Mouse (Mus musculus): ENCODE data around the gene Atpaf1. TPM values are rescaled to one million over a fixed set of nuclear protein-coding genes. Genes with fewer than 3 reads are reported as not detected.

The Atpaf1 gene
- total RNA-seq, 1 experiment from 2014 or later: 42.6 TPM

DNA sequence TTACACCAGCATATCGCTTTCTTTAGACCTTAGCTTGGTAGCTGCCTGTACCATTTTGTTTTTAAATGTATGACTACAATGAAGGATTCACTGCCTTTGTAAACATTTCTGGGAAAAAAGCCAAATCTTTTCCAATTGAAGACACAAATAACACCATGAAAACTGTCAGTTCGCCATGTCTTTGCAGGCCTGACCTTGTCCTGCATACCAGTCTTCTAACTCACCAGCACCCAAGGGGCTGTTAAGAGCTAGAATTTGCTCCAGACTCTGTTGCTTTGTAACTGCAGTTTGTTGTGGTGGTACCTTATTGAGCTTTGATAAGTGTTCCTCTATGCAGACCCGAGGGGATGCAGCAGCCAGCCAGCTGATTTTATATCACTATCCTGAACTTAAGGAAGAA, 15.4 kb downstream of the Atpaf1 start:
- DNase-seq: peak; percentile 54

DNA sequence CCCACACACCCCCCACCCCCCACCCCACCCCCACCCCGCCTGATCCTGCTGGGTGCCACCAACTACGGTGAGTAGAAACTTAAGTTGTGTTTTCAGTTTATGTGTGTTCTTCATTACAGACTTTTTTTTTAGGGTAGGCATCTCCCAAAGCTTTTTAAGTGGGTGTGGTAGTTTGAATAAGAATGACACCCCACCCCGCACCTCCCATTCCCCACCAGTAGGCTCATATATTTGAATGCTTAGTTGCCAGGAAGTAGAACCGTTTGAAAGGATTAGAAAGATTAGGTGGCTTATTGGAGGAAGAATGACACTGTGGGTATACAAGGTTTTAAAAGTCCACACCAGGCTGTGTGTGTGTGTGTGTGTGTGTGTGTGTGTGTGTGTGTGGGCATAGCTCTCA, 27.7 kb downstream of the Atpaf1 start:
- DNase-seq: no peak

DNA sequence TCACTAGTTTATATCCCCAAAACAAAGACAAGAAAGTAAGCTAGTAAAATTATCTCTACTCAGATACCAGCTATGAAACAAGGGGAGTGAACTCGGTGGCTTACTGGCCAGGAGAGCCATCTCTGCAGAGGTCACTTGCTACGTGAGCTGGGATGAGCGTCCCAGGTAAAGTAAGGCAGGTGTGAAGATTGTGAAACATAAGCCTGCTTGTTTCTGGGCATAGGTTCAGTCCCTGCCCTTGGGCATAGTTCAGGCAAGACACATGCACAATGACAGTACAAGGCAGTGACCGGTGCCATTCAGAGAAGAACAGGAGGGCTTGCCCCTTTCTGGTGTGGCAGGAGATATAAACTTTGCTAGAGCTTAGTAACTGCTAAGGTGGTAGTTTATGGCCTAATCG, 31.0 kb downstream of the Atpaf1 start:
- DNase-seq: no peak

DNA sequence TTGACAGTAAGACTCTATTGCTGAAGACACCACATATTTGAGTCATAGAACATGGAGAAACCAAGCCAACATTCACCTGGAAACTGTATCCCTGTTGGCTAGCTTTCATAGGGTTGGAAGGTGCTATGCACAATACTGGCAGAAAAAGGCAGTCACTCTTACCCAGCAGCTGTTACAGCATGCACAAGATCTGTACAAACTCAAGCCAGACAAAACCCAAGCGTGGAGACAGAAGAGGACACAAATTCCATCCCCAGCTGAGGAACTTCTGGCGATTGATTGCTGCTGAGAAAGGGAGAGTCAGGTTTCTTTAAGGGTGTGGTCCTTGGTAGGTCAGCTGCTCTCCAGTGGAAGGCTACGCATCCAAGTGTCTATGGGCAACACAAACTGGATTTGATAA, 35.6 kb downstream of the Atpaf1 start:
- DNase-seq: no peak

DNA sequence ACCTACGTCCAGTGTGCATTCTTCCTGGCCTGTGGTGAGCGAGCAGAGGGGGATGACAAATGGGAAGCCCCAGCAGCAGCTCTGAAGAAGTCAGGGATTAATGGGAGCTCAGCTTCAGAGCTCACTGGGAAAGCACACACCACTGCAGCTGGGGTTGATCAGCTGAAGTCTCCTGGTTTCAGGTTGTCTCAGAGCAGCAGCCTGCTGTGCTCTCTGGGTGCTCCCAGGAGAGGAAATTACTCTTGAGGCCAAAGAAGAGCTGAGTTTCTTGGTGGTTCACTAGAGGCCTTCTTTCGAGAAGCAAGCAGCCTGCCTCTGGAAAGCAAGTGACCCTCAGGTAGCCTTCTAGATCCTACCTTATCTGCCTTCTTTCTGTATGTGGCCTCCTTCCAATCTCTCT, 36.3 kb downstream of the Atpaf1 start:
- DNase-seq: no peak

DNA sequence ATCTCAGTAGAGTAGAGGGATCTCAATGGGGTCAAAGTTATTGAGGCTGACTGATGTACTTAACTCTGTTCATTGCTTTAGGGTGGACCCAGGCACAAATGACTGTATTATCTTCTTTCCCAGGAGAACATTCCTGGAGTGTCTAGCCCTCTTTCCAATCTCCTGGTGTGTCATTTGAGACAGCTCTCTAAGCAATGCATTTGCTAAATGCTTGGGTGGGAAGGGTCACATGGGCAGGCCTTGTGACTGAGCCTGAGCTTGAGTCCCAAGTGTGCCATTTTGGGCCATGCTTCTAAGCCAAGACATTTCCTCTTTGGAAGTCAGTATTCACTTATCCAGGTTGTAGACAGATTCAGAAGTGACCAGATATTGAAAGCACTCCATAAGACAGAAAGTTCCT, 36.8 kb downstream of the Atpaf1 start:
- no peak for DNase-seq

DNA sequence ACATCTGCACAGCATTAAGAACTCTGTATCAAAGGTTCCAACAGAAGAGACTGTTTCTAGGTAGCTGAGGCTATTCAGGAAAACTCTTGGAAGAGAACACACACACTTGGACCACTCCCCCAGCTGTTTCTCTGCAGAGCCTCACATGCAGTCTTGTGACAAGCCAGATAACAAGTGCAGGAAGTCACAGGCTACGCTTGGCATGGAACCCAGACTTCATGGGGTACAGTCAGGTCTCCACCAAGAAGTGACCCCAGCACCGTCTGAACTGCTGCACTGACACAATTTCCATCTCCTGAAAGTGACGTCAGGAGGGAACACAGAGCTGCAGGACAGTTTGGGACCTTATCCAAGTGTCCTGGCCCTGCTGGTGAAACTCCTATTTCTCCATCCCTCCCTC, 37.3 kb downstream of the Atpaf1 start:
- DNase-seq: peak; percentile 36

DNA sequence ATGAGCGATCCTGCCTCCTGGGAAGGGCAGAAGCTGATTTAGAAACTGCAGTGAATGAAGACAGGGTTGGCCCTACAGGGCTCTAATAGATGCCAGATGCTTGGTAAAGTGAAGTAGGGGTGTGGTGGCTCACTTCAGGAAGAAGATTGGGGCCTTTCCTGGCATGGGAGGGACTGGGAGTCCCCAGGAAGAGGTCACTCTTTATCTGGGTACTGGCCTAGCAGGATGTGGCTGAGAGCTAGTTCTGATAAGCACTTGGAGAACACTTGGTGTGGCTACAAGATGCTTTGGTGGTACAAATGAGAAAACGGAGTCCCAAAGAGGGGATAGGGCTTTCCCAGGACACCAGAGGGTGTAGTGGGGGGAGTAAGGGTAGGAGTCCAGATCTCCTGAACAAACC, 39.6 kb downstream of the Atpaf1 start:
- DNase-seq: no peak

- no peak for DNase-seq
These were observed 40.7 kb downstream of the Atpaf1 start for GRCm38 (mm10) chr4:115825271-115825670.

DNA sequence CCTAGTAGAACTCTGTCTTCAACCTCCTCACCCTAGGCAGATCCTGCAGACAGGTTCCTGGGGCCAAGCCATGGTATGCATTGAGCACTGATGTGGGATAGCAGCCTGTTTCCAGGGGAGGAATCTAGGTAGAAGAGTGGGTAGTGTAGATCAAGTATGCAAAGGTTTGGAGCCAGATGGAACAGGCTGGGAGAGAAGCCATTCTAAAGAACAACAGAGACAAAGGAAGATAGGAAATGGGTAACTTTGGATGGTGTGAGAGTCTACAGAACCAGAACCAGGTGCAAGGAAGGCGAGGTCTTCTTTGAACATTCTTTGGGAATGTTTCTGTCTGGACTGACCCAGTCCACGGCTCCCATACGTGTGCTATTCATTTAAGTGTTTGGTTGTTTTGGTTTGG, 42.5 kb downstream of the Atpaf1 start:
- DNase-seq: no peak

- no peak for DNase-seq
These were observed 42.9 kb downstream of the Atpaf1 start for GRCm38 (mm10) chr4:115827535-115827887.

DNA sequence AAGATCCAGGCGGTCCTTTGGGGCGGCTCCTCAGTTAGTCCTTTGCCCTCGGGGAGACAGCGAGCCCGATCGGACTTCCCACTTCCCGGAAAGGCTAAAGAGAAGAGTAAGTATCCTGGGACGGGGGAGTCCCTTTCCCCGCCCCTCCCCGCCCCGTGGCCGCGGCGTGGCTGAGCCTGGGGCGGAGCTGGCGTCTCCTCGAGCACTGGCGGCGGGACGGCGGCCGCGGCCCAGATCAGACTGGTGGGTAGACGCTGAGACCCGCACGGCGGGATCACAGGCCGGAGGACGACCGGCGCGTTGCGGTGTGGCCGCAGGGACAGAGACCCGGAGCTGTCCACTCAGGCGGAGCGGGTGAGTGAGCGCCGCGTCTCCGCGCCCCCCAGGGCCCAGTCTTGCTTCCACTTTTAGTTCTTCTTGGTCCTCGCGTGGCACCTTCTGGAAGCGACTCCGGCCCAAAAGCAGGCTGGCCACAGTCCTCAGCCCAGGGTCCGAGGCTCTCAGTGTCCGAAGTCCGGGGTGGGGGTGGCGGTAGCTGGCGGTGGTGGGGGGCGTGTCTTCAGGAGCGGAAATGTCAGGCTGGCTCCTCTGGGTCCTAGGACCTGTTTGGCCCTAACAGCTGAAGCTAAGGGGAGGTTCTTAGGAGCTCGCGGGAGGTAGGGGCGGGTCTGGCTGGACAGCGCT, 43.4 kb downstream of the Atpaf1 start, which contains the start of gene Mob3c:
Gene Mob3c, plus strand, starts transcription at position 205 of the 684 bp plus-strand sequence.
- peak; percentile 91 for DNase-seq

DNA sequence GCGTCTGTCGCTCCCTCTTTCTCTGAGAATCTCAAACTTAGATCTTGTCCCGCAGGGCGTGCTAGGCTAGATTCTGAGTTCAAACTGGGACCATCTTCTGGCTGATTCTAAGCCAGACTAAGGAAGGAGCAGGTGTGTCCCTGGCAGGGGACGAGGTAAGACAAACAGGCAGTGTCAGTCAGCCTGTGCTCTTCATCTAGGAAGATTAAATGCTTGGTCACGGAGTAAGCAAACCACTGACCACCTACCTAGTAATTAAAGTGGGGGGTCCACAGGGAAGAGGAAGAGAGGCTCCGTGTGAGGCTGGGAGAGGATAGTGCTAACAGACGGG, 43.9 kb downstream of the Atpaf1 start:
- DNase-seq: no peak

GRCm38 (mm10) chr4:115830491-115830890, 45.9 kb downstream of the Atpaf1 start:
- DNase-seq: no peak

- DNase-seq: no peak
These were observed 46.6 kb downstream of the Atpaf1 start for GRCm38 (mm10) chr4:115831221-115831620.

GRCm38 (mm10) chr4:115832040-115832439, 47.4 kb downstream of the Atpaf1 start:
- DNase-seq: no peak

GRCm38 (mm10) chr4:115835576-115835975, 51.0 kb downstream of the Atpaf1 start:
- no peak for DNase-seq

GRCm38 (mm10) chr4:115838196-115838595, 53.6 kb downstream of the Atpaf1 start:
- no peak for DNase-seq

DNA sequence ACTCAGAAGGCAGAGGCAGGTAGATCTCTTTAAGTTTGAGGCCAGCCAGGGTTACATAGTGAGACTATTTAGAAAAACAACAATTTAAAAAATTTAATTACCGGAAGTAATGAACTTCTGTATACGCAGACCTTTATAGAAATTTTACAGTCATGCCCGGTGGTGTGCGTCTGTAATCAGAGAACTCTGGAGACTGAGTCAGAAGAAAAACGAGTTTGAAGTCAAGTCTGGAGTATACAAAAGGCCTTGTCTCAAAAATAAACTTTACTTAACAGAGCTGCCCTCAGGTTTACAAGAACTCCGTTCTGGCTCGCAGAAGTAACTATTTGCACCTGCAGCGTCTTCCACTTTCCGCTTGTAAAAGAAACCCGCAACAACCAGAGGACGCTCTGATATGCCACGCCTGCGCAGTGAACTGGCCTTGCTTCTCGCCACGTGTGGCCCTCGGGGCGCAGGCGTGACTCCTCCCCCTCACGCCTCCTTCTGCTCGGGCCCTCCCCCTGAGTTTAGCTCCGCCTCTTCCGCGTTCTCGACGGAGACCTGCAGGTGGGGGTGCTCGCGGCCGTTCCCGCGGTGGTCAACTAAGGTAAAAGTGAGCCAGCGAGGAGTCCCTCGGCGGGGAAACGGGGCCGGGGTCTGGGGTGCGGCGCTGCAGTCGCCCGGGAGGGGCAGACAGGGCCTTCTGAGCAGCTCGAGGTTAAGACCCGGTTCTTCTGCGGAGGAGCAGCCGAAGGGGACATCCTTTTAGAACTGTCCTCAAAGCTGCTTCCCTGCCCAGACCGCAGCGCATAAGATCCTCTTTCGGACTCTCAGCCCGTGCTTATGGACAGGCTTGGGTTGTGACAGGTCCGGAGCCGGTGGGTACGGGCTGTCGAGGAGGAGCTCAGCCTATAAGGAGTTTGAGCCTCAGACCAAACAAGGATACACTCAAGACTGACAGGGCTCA, 54.4 kb downstream of the Atpaf1 start, which contains the start of gene Mknk1:
Gene Mknk1, plus strand, starts transcription at position 503 of the 946 bp plus-strand sequence.
- DNase-seq: peak; percentile 97

DNA sequence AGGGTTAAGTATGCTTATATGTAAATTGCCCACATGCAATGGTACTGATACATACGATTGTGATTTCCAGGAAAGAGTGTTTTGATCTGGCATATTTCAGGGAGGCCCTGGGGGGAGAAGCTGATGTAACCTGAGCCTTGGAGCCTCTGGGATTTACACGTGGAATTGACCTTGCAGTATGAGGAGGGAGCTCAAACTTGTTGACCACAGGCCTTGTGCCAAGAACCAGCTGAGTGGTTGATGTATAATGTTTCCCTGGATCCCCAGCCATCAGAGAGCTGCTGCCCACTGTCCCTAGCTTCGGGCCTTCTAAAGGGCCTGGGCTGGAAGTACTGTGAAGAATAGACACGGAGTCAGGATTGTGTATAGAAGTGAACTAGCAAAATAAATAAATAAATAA, 55.3 kb downstream of the Atpaf1 start:
- peak; percentile 53 for DNase-seq

- no peak for DNase-seq
These were observed 56.2 kb downstream of the Atpaf1 start for GRCm38 (mm10) chr4:115840842-115841241.

GRCm38 (mm10) chr4:115846656-115847055, 62.0 kb downstream of the Atpaf1 start:
- peak; percentile 21 for DNase-seq

GRCm38 (mm10) chr4:115847377-115847776, 62.8 kb downstream of the Atpaf1 start:
- DNase-seq: no peak

DNA sequence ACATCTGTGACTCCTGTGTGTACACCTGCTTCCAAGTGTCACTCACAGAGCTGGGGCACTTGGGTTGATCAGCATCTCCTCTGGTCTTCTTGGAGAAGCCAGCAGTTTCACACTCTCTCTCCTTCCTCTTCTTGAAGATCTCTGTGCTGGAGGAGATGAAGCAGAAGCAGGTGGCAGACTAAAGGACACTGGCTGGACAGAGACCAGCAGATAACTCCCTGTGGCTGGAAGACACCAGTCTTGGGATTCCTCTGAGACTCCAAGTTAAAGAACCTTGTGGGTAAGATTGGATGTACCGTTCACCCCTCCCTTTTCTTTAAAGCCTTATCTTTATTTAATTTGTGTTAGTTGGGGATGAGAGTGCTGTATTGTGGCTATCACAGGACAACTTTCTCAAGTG, 63.5 kb downstream of the Atpaf1 start:
- no peak for DNase-seq
